Mouse (Mus musculus) E14TG2a.4 (cell line): ENCODE data around the gene Dhx35.

ENCODE experiments used
- CTCF ChIP-seq: conservative IDR thresholded peaks from 2 replicates; pipeline ENCODE4 v1.5.1; 2014; ENCODE audit warnings: low read length
- NANOG ChIP-seq: IDR thresholded peaks from 2 replicates; pipeline ENCODE4 v1.6.1; 2014; ENCODE audit warnings: borderline replicate concordance, low read length, mixed read lengths

- TF ChIP-seq CTCF (no peak), NANOG (no peak)
Observed at GRCm38 (mm10) chr2:158893171-158893853, 98.7 kb downstream of the Dhx35 start.
